8 mouse cellular contexts compared by ENCODE assay signal in genomic region chr5:135077564-135078481, GRCm38 (mm10). TPM values are rescaled to one million over a fixed set of nuclear protein-coding genes. Genes with fewer than 3 reads are reported as not detected.
DNase-seq lines count a peak whose midpoint lies in the region; ATAC-seq and TF ChIP-seq lines count a peak whose summit lies in the region.

Gene Vps37d (minus strand): TSS chr5:135078266.

- no peaks in the 10 kb centered on the region for H3K9me3 ChIP-seq in embryonic facial prominence, embryonic 13.5 days
- H3K9me3 ChIP-seq in limb, embryonic 14.5 days (ENCODE audit: control insufficient read depth, low read length): no peaks in the 10 kb centered on the region
- no peaks in the 10 kb centered on the region for H3K9me3 ChIP-seq in midbrain, postnatal 0 days (ENCODE audit: low read length)

- peak within 1 kb of the TSS; percentile 99 for H3K9ac ChIP-seq in embryonic facial prominence, embryonic 13.5 days
- H3K9ac ChIP-seq in limb, embryonic 14.5 days (ENCODE audit: low read depth, low read length, severe bottlenecking): peak within 1 kb of the TSS; percentile 97
- H3K9ac ChIP-seq in midbrain, postnatal 0 days (replicated peaks; ENCODE audit: low read length, poor library complexity, severe bottlenecking): peak within 1 kb of the TSS; percentile 100

- peak within 1 kb of the TSS; percentile 71 for H3K4me2 ChIP-seq in embryonic facial prominence, embryonic 13.5 days
- peak within 1 kb of the TSS; percentile 63 for H3K4me2 ChIP-seq in limb, embryonic 14.5 days (replicated peaks; ENCODE audit: low read depth, low read length, severe bottlenecking)
- peak within 1 kb of the TSS; percentile 76 for H3K4me2 ChIP-seq in midbrain, postnatal 0 days (ENCODE audit: low read depth, low read length, poor library complexity, severe bottlenecking)

- under 1% methylated on average over 80 of the region's 83 CpGs for WGBS in embryonic facial prominence, embryonic 13.5 days
- WGBS in limb, embryonic 14.5 days: under 1% methylated on average over 42 of the region's 83 CpGs
- 2% methylated on average over 57 of the region's 83 CpGs for WGBS in midbrain, postnatal 0 days

- ATAC-seq in embryonic facial prominence, embryonic 13.5 days (ENCODE audit: insufficient number of reproducible peaks, insufficient read depth, low FRiP score, low TSS enrichment, low read depth): peak; percentile 69
- ATAC-seq in limb, embryonic 14.5 days (ENCODE audit: low FRiP score, low read depth): peak; percentile 92
- peak; percentile 85 for ATAC-seq in midbrain, postnatal 0 days (ENCODE audit: low FRiP score)

- no peak for TF ChIP-seq POLR2A in limb, embryonic 14.5 days (IDR thresholded peaks at IDR 0.05; ENCODE audit: borderline replicate concordance, extremely low read depth, insufficient read depth, insufficient read length)

- H3K4me1 ChIP-seq in embryonic facial prominence, embryonic 13.5 days: peaks cover 23% of the 10 kb centered on the region
- H3K4me1 ChIP-seq in limb, embryonic 14.5 days (ENCODE audit: control insufficient read depth, insufficient read depth, low read length): peaks cover 3% of the 10 kb centered on the region; the same call in 1 of the 2 replicates
- no peaks in the 10 kb centered on the region for H3K4me1 ChIP-seq in midbrain, postnatal 0 days (ENCODE audit: insufficient read depth, low read length)

- H3K27me3 ChIP-seq in embryonic facial prominence, embryonic 13.5 days: no peaks in the 10 kb centered on the region
- H3K27me3 ChIP-seq in limb, embryonic 14.5 days (ENCODE audit: control insufficient read depth, insufficient read depth, low read length): no peaks in the 10 kb centered on the region
- H3K27me3 ChIP-seq in midbrain, postnatal 0 days (ENCODE audit: insufficient read depth, low read length): no peaks in the 10 kb centered on the region

- peak within 1 kb of the TSS; percentile 91 for H3K27ac ChIP-seq in embryonic facial prominence, embryonic 13.5 days
- peak within 1 kb of the TSS; percentile 83 for H3K27ac ChIP-seq in limb, embryonic 14.5 days (replicated peaks; ENCODE audit: low read depth, low read length)
- H3K27ac ChIP-seq in midbrain, postnatal 0 days (ENCODE audit: low read depth, low read length): peak within 1 kb of the TSS; percentile 92

- peak; percentile 83 for TF ChIP-seq CTCF in midbrain, postnatal 0 days (IDR thresholded peaks at IDR 0.05)

- DNase-seq in 3134 (ENCODE audit: extremely low read depth, insufficient read length, low spot score): peak; percentile 82
- peak; percentile 94 to 97 for DNase-seq in adrenal gland, postnatal 36 days
- DNase-seq in heart, adult 8-10 months (ENCODE audit: low spot score): peak; percentile 86
- DNase-seq in kidney, adult 9 months: peak; percentile 93
- peak; percentile 84 for DNase-seq in limb, embryonic 14.5 days (ENCODE audit: low spot score)
- DNase-seq in midbrain, postnatal 0 days (ENCODE audit: low spot score): peak; percentile 91
- peak; percentile 83 to 91 for DNase-seq in spleen, postnatal 14 days (ENCODE audit: low spot score in 2 of 2)

- peak within 1 kb of the TSS; percentile 98 for H3K4me3 ChIP-seq in embryonic facial prominence, embryonic 13.5 days
- peak within 1 kb of the TSS; percentile 98 for H3K4me3 ChIP-seq in limb, embryonic 14.5 days (replicated peaks; ENCODE audit: low read length)
- peak within 1 kb of the TSS; percentile 98 for H3K4me3 ChIP-seq in midbrain, postnatal 0 days (ENCODE audit: low read depth, low read length)

- peaks cover 18% of the 10 kb centered on the region for H3K36me3 ChIP-seq in embryonic facial prominence, embryonic 13.5 days
- peaks cover 25% of the 10 kb centered on the region for H3K36me3 ChIP-seq in limb, embryonic 14.5 days (ENCODE audit: control insufficient read depth, insufficient read depth, low read length)
- H3K36me3 ChIP-seq in midbrain, postnatal 0 days (ENCODE audit: insufficient read depth, low read length): peaks cover 14% of the 10 kb centered on the region; the same call in 1 of the 2 replicates

RNA-seq across cellular contexts. Expression of gene Vps37d, which starts in this region (rescaled TPM):
- 1 to 10 TPM; 1.8 to 3.7 TPM for total RNA-seq in adrenal gland, postnatal 36 days (2021)
- 13.7 and 17.8 TPM in 2 replicates for polyA plus RNA-seq in embryonic facial prominence, embryonic 13.5 days (2015; fragmentation: Nextera tagmentation; extraction: Ambion mirVana)
- total RNA-seq in heart, adult 8-10 months (2022): under 1 TPM; 0.37 to 0.57 (median 0.47) TPM
- polyA plus RNA-seq in limb, embryonic 14.5 days (2012; rRNA removed): 24.5 and 32.0 TPM in 2 replicates
- polyA plus RNA-seq in limb, embryonic 14.5 days (2014; fragmentation: Nextera tagmentation; extraction: Ambion mirVana): 10.7 and 12.3 TPM in 2 replicates
- total RNA-seq in midbrain, postnatal 0 days (2014; rRNA removed): 95.4 and 107 TPM in 2 replicates
- polyA plus RNA-seq in midbrain, postnatal 0 days (2015; fragmentation: Nextera tagmentation; extraction: Ambion mirVana): 31.2 and 32.0 TPM in 2 replicates

Comparison
In these comparisons a context has a peak if more than half of its experiments do, and no peak if none do; other contexts are left out.
1. Peak in every context shown above with its lines: DNase-seq, ATAC-seq, H3K4me3 ChIP-seq and H3K27ac ChIP-seq.
2. RNA of gene Vps37d (total RNA-seq): 95.4 to 107 TPM in midbrain, postnatal 0 days; 1.8 to 3.7 TPM in adrenal gland, postnatal 36 days and 0.37 to 0.57 TPM in heart, adult 8-10 months; every median in the first group is over 10 times any median in the second.
3. Peak in DNase-seq in heart, adult 8-10 months; RNA of the gene not detected or under 1 TPM.